Mouse (Mus musculus): ENCODE measurements around the gene Stk11. TPM values are rescaled to one million over a fixed set of nuclear protein-coding genes. Genes with fewer than 3 reads are reported as not detected.

The Stk11 gene
- polyA plus RNA-seq, 2 experiments, result 17.4 to 88.8 TPM

DNA sequence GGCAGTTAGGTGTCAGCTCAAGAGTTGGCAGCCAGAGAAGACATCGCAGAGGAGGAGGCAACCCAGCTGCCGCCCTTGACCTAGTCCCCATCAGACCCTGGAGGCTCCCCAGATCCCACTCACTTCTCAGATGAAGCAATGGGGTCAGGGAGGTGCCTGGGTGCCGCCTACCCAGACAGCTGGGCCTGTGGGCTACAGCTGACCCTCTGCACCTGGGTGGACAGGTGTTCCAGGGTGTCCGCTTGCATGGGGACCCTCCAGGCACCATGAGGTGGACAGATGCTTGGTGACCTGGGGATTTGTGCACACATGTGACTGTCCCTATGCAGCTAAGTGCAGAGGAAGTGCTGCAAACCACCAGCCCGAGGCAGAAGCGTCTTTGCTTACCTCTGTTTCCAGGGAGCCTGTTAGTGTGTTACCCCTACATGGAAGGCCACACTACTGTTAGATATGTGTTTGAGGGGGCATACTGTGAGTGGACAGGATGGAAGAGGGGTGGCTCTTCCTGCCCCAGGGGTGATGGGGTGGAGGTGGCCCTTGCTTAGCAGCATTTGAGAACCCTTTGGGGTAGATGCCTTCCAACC, 47.2 kb downstream of the Stk11 start:
- no peaks in the 10 kb centered on the region for H3K36me3 ChIP-seq (replicated peaks; ENCODE audit: control insufficient read depth, insufficient read depth, low read depth)
- no peak overlapping the region for H3K27ac ChIP-seq
- H3K4me3 ChIP-seq (ENCODE audit: insufficient read depth in 1 of 2, low read depth in 2 of 2, low read length in 2 of 2), result no peak overlapping the region
- no peak overlapping the region for H3K9ac ChIP-seq (replicated peaks)
- H3K27me3 ChIP-seq (ENCODE audit: control insufficient read depth, insufficient read depth, low read length), result no peaks in the 10 kb centered on the region
- ATAC-seq (ENCODE audit: insufficient read depth) (no peak), DNase-seq (ENCODE audit: low read depth in 3 of 3, low spot score in 3 of 3) (no peak)
- TF ChIP-seq EP300 (IDR thresholded peaks at IDR 0.05; ENCODE audit: low read depth) (no peak), CTCF (IDR thresholded peaks at IDR 0.05; ENCODE audit: low read depth) (no peak)
- H3K4me2 ChIP-seq (ENCODE audit: low read depth), result no peak overlapping the region
- H3K9me3 ChIP-seq (ENCODE audit: control insufficient read depth, low read length), result no peaks in the 10 kb centered on the region
- 60% methylated on average over 6 of the region's 6 CpGs for WGBS (ENCODE audit: insufficient replicate concordance)
- peaks cover 50 to 56% of the 10 kb centered on the region in 2 experiments for H3K4me1 ChIP-seq (replicated peaks; ENCODE audit: control insufficient read depth in 2 of 2, insufficient read depth in 2 of 2, low read length in 1 of 2)

DNA sequence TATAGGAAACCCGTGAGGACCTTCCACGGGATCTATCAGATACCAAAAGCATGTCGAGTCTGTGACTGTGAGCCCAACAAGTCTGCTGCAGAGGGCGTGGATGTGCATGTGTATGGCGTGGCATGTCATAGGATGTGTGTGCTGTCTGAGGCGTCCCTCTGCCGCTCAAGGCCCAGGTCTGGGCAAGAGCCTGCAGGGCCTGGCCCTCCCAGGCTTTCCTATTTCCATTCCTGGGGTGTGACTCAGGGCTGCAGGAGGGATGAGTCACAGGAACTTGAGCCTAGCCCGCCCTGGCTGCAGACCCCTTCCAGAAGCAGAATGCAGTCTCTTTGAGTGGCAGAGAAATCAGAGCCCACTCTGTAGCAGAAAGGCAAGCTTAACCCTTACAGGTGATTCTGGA, 48.1 kb downstream of the Stk11 start:
- DNase-seq (ENCODE audit: low read depth in 3 of 3, low spot score in 3 of 3), result no peak
- TF ChIP-seq CTCF (IDR thresholded peaks at IDR 0.05; ENCODE audit: low read depth), result no peak
- no peak for TF ChIP-seq EP300 (IDR thresholded peaks at IDR 0.05; ENCODE audit: low read depth)
- no peak overlapping the region for H3K9ac ChIP-seq (replicated peaks)
- H3K9me3 ChIP-seq (ENCODE audit: control insufficient read depth, low read length), result no peaks in the 10 kb centered on the region
- 68% methylated on average over 8 of the region's 8 CpGs for WGBS (ENCODE audit: insufficient replicate concordance)
- peaks cover 52 to 58% of the 10 kb centered on the region in 2 experiments for H3K4me1 ChIP-seq (replicated peaks; ENCODE audit: control insufficient read depth in 2 of 2, insufficient read depth in 2 of 2, low read length in 1 of 2)
- H3K4me2 ChIP-seq (ENCODE audit: low read depth), result no peak overlapping the region
- no peaks in the 10 kb centered on the region for H3K27me3 ChIP-seq (ENCODE audit: control insufficient read depth, insufficient read depth, low read length)
- H3K4me3 ChIP-seq (ENCODE audit: insufficient read depth in 1 of 2, low read depth in 2 of 2, low read length in 2 of 2), result no peak overlapping the region
- no peak for ATAC-seq (ENCODE audit: insufficient read depth)
- no peaks in the 10 kb centered on the region for H3K36me3 ChIP-seq (replicated peaks; ENCODE audit: control insufficient read depth, insufficient read depth, low read depth)
- no peak overlapping the region for H3K27ac ChIP-seq

DNA sequence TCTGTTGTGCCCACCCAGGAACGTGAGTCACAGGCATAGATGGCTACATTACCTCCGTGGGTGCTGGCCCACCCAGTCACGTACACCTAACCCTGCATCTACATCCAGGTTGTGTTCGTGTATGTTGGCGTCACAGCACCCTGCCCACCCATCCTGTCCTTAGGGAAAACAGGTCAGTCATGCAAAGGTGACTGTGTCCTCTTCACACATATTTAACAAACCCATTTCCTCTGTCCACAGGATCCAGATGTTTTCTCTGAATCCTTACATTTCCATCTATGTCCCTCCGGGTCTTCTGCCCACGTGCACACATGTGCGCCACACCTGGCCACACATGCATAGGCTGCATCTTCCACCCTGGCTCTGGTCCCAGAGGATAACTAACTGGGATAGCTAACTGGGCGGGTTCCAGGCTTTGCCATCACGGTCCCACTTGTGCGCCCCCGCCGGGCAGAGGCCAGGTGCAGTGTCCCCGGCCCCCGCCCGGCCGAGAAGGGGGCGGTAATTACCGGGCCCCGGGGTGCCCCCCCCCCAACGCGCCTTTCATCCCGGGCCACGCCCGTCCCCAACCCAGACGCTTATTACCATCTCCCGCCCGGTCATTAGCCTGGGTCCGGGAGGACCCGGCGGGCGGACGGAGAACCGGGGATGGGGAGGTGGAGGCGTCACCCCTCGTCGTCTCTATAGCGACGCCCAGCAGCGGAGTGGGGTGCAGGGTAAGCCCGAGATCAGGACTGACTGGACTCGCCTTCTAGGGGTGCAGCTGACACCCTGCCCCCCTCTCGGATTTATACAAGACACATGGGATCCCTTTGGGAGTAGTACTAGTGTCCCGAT, 48.8 kb downstream of the Stk11 start:
- H3K4me2 ChIP-seq (ENCODE audit: low read depth), result peak overlapping the region; percentile 66
- DNase-seq (ENCODE audit: low read depth in 3 of 3, low spot score in 3 of 3) (no peak), ATAC-seq (ENCODE audit: insufficient read depth) (no peak)
- no peaks in the 10 kb centered on the region for H3K9me3 ChIP-seq (ENCODE audit: control insufficient read depth, low read length)
- no peak overlapping the region for H3K27ac ChIP-seq
- WGBS (ENCODE audit: insufficient replicate concordance), result 13% methylated on average over 43 of the region's 44 CpGs
- TF ChIP-seq CTCF (IDR thresholded peaks at IDR 0.05; ENCODE audit: low read depth), result no peak
- no peak for TF ChIP-seq EP300 (IDR thresholded peaks at IDR 0.05; ENCODE audit: low read depth)
- H3K36me3 ChIP-seq (replicated peaks; ENCODE audit: control insufficient read depth, insufficient read depth, low read depth), result no peaks in the 10 kb centered on the region
- H3K4me3 ChIP-seq (ENCODE audit: insufficient read depth in 1 of 2, low read depth in 2 of 2, low read length in 2 of 2), result peak overlapping the region; percentile 49 to 56
- peak overlapping the region; percentile 34 for H3K9ac ChIP-seq (replicated peaks)
- no peaks in the 10 kb centered on the region for H3K27me3 ChIP-seq (ENCODE audit: control insufficient read depth, insufficient read depth, low read length)
- peaks cover 47 to 54% of the 10 kb centered on the region in 2 experiments for H3K4me1 ChIP-seq (replicated peaks; ENCODE audit: control insufficient read depth in 2 of 2, insufficient read depth in 2 of 2, low read length in 1 of 2)

DNA sequence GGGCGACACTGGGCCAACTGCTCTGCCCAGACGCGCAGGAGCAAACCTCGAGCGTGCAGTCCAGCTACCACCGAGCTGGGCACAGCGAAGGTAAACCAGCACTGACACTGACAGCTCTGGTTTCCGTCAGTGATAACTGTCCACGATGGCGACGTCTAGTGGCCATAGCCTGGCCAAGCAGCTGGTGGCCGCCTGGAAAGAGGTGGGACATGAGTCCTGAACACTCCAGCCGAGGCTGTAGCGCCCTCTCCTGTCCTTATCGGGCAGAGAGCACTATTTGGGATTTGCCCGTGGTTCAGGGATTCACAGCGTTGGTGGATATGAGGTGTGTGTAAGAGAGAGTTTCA, 49.4 kb downstream of the Stk11 start:
- H3K4me1 ChIP-seq (replicated peaks; ENCODE audit: control insufficient read depth in 2 of 2, insufficient read depth in 2 of 2, low read length in 1 of 2), result peaks cover 45 to 52% of the 10 kb centered on the region in 2 experiments
- 0 out of 2 replicates have a peak, but pooled peaks have one; percentile 28 for TF ChIP-seq EP300 (IDR thresholded peaks at IDR 0.05; ENCODE audit: low read depth)
- TF ChIP-seq CTCF (IDR thresholded peaks at IDR 0.05; ENCODE audit: low read depth), result peak; percentile 100
- H3K9me3 ChIP-seq (ENCODE audit: control insufficient read depth, low read length), result no peaks in the 10 kb centered on the region

More for the DNA sequence above, 49.4 kb downstream of the Stk11 start:
- H3K9ac ChIP-seq (replicated peaks), result peak overlapping the region; percentile 34
- under 1% methylated on average over 17 of the region's 17 CpGs for WGBS (ENCODE audit: insufficient replicate concordance)
- H3K27ac ChIP-seq, result no peak overlapping the region
- peak; percentile 89 to 94 (median 90) for DNase-seq (ENCODE audit: low read depth in 3 of 3, low spot score in 3 of 3)
- H3K27me3 ChIP-seq (ENCODE audit: control insufficient read depth, insufficient read depth, low read length), result no peaks in the 10 kb centered on the region
- peak overlapping the region; percentile 49 to 56 for H3K4me3 ChIP-seq (ENCODE audit: insufficient read depth in 1 of 2, low read depth in 2 of 2, low read length in 2 of 2)
- peak overlapping the region; percentile 66 for H3K4me2 ChIP-seq (ENCODE audit: low read depth)
- ATAC-seq (ENCODE audit: insufficient read depth), result peak; percentile 46
- H3K36me3 ChIP-seq (replicated peaks; ENCODE audit: control insufficient read depth, insufficient read depth, low read depth), result peaks cover 1% of the 10 kb centered on the region
